Mouse (Mus musculus) bone marrow macrophage, adult 2 months (primary cell): Measurements from ENCODE around the gene Fnbp1. TPM values are rescaled to one million over a fixed set of nuclear protein-coding genes. Genes with fewer than 3 reads are reported as not detected.

Experiments
- H3K27ac ChIP-seq: 2 replicates; pipeline ENCODE4 v1.5.1; 2012; ENCODE audit warnings: low read depth, low read length; ENCODE audit not compliant: insufficient read depth
- H3K4me1 ChIP-seq: 2 replicates; pipeline ENCODE4 v1.6.1; 2012; ENCODE audit warnings: low read length; ENCODE audit not compliant: control insufficient read depth, insufficient read depth
- H3K4me3 ChIP-seq: 2 replicates; pipeline ENCODE4 v1.5.1; 2012; ENCODE audit warnings: mild to moderate bottlenecking, low read length, moderate library complexity; ENCODE audit not compliant: insufficient read depth
- CTCF ChIP-seq: IDR thresholded peaks from 2 replicates; pipeline ENCODE4 v1.5.1; 2012; ENCODE audit warnings: low read depth, mild to moderate bottlenecking, low read length, moderate library complexity
- POLR2A ChIP-seq: IDR thresholded peaks from 2 replicates; pipeline ENCODE4 v1.6.1; 2012; ENCODE audit warnings: mild to moderate bottlenecking, low read depth, low read length, borderline replicate concordance
- polyA plus RNA-seq: library from polyadenylated mRNA; stranded (reverse); fragments of >200 nt; gene quantifications from 2 replicates; pipeline ENCODE4 v1.2.4, GENCODE M21; 2012; ENCODE audit not compliant: missing spikeins, insufficient read depth, insufficient read length

Fnbp1 gene
- polyA plus RNA-seq, 1 experiment = 258 TPM

DNA sequence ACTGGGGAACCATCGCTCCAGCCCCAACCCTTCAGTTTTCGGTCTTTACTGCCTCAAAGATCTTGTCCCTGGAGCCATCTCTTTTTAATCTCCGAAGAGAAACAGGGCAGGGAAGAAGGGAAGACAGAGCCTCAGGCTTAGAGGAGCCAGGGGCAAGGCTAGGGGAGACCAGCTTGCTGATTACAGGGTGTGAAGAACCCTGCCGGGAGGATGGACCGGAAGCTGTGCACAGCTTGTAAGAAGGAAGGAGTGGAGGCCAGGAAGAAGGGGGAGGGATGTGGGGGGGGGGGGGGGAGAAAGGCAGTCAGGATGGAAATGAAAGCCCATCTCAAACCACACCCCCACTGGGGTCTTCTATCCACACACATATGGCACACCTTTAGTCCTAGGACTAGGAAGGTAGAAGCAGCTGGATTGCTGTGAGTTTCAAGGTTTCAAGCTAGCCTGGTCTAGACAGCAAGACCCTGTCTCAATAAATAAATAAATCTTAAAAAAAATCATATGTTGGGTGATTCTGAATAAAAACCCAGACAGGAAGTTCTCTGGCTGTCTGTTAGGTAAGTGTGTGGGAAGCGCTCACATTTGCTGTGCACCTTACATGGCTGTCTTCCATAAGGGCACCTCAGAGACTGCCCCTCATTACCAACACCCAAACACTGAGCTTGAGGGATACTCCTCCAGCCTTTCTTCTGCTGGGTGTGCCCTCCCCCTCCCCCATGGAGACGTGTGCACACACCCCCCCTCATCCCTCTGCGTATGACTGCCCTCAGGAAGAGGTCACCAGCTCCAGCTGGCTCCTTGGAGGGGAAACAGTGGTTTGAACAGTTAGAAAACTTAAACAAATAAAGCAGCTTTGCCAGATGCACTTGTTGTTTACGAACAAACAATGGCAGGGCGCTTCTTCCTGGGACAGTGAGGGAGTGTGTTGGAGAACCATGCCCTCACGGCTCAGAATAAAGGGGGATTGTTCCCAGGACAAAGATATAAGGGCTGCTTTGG lies 53.8 kb downstream of the Fnbp1 start:
- Histone ChIP-seq H3K4me1 (peaks cover 54% of the 10 kb centered on the region), H3K27ac (peak overlapping the region; percentile 95), H3K4me3 (peak overlapping the region; percentile 22; the same call in 1 of the 2 replicates)
- TF ChIP-seq CTCF (no peak), POLR2A (no peak)

DNA sequence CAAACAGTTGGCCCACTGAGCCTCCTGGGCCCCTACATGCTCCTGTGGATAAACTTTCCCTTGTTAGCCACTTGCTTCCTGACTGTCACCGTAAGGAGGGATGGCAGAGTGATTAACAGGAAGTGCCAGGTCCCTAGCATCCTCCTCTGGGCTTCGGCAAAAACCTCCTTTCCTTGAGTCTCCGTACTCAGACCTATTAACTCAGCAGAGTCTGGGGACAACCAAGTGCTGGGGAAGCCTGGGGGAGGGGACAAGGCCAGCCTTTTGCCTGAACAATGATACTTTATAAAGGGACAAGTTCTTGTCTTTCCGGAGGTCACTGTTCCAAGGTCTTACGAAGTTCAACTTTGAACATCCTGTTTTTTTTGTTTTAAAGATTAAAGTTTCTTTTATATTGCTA lies 54.7 kb downstream of the Fnbp1 start:
- Histone ChIP-seq H3K4me3 (no peak overlapping the region), H3K4me1 (peaks cover 63% of the 10 kb centered on the region), H3K27ac (peak overlapping the region; percentile 95)
- TF ChIP-seq CTCF (no peak), POLR2A (no peak)

DNA sequence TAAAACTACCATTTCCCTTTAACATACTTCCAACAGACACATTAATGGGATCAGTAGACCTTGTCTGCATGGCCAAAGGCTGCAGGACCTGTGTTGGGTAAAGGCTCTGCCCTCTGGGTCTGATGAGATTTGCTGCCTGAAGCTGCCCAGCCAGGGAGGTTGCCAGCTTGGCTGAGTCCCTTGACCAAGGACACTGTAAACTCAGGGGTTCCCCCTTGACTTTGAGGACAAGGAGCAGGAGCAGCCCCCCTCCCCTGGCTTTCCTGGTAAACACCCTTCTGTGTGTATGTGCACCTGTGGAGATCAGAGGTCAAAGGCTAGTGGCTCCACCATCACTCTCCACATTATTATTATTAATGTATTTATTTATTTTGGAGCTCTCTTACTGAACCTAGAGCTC lies 55.3 kb downstream of the Fnbp1 start:
- Histone ChIP-seq H3K27ac (peak overlapping the region; percentile 95), H3K4me3 (no peak overlapping the region), H3K4me1 (peaks cover 66% of the 10 kb centered on the region)
- no peak for TF ChIP-seq POLR2A
- TF ChIP-seq CTCF = no peak

DNA sequence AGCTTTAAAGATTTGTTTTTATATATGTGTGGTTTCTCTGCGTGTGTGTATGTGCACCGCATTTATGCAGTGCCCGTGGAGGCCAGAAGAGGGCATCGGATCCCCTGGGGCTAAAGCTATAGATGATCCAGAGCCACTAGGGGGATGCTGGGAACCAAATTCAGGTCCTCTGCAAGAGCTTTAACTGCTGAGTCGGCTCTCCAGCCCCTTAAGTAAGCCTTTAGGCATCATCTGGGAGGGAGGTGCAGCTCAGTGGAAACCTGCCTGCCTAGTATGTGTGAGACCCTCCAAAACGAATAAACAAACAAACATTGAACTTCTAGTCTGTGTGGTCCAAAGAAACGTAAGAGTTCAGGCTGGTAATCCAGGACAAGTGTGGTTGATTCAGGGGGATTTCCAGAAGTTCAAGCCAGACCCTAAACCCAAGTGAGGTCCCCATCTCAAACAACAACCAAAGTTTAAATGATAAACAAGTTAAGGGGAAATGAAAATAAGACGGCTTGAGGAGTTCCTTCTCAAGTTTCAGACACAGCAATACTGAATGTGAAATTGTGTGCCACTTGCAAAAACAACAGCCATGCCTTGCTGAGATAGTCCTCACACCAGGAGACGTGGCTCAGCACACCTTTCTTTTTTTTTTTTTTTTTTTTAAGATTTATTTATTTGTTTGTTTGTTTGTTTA lies 57.5 kb downstream of the Fnbp1 start:
- H3K4me1 ChIP-seq = peaks cover 65% of the 10 kb centered on the region
- TF ChIP-seq CTCF = peak; percentile 40
- TF ChIP-seq POLR2A = no peak
- no peak overlapping the region for H3K4me3 ChIP-seq
- peak overlapping the region; percentile 40 for H3K27ac ChIP-seq

DNA sequence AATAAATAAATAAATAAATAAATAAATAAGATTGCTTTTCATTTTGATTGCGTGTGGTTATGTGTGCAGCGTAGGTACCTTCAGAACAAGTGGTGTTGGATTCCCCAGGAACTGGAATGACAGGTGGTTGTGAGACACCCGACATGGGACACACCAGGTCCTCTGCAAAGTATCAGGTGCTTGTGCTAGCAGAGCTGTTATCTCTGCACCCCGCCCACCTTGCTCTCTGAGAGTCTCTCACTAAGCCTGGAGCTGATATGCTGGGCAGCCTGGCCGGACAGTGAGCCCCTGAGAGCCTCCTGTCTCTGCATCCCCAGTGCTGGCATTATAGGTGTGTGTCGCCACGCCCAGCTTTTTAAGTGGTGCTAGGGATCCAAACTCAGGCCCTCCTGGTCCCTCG lies 58.4 kb downstream of the Fnbp1 start:
- Histone ChIP-seq H3K4me3 (no peak overlapping the region), H3K27ac (peak overlapping the region; percentile 12; the same call in 1 of the 2 replicates), H3K4me1 (peaks cover 60% of the 10 kb centered on the region)
- TF ChIP-seq CTCF (no peak), POLR2A (no peak)

DNA sequence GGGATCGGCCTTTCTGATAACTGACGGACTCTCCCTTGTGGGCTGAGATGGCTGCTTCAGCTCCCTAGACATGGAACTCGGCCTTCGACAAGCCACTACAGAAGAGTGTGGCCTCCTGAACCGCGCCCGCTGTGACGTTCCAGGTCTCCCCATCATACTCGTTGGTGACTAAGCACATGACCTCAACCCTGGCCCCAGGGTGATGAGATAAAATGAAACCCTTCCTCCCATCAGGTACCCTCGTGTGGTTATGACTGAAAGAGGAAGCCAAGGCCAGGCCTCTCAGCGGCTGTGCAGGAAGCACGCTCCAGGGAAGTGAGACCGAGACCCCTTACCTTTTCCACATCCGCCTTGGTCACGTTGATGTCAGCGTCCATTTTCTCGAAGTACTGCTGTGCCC lies 59.2 kb downstream of the Fnbp1 start:
- H3K27ac ChIP-seq = peak overlapping the region; percentile 69
- no peak overlapping the region for H3K4me3 ChIP-seq
- H3K4me1 ChIP-seq = peaks cover 62% of the 10 kb centered on the region
- TF ChIP-seq CTCF (no peak), POLR2A (no peak)

DNA sequence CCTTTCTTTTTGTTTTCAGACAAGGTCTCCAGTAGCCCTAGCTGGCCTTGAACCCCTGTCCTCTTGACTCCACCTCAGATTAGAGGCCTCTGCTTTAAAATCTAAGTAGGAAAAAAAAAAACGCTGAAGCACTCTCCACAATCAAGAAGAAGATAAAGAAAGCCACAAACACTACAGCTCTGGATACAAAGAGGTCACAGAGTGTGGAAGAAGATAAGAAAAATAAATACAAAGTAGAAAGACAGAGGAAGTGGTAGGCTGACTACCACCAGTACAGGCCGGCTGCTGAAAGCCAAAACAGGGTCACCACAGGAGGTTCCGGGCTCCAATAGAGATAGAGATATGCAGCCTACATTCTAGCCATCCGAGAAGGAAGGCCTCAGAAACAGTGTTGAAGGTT lies 60.5 kb downstream of the Fnbp1 start:
- H3K4me3 ChIP-seq = no peak overlapping the region
- H3K4me1 ChIP-seq = peaks cover 56% of the 10 kb centered on the region
- no peak for TF ChIP-seq CTCF
- no peak for TF ChIP-seq POLR2A
- peak overlapping the region; percentile 34 for H3K27ac ChIP-seq

DNA sequence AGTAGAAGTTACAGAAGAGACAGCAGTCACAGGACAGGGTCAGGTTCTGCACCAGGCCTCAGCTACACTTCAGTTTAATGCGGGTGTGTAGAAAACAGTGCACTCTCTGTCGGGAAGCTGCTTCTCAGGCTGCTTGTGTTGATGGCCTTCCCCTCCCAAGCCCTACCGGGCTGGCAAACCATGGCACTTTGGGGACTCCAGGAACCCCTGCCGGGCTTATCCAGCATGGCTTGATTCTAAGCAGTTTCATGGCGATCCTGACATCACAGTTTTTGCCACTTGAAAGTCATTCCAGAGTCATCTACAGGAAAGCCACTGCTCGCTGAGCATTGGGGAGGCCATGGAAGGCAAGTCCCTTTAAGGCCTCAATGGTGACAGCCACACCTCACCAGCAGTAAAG lies 62.7 kb downstream of the Fnbp1 start:
- Histone ChIP-seq H3K4me3 (no peak overlapping the region), H3K27ac (no peak overlapping the region), H3K4me1 (peaks cover 63% of the 10 kb centered on the region)
- TF ChIP-seq CTCF (no peak), POLR2A (no peak)

DNA sequence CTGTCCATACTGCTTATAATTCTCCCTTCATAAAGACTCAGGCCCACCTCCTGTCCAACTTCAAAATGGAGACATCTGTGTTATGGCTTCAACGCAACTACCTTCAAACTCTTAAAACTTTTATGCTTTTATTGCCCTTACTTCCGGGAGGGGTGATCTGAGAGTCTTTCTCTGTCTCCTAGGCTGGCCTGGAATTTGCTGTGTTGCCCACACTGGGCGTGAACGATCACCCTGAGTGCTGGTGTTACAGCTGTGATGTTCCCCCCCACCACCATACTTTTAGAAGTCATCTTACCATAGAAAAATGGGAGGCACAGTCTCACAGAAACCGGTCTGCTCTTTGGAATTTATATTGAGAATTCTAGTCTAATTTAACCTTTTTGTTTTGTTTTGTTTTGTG lies 64.2 kb downstream of the Fnbp1 start:
- peak overlapping the region; percentile 34 for H3K4me3 ChIP-seq
- TF ChIP-seq POLR2A (no peak), CTCF (no peak)
- peaks cover 51% of the 10 kb centered on the region for H3K4me1 ChIP-seq
- peak overlapping the region; percentile 100 for H3K27ac ChIP-seq

DNA sequence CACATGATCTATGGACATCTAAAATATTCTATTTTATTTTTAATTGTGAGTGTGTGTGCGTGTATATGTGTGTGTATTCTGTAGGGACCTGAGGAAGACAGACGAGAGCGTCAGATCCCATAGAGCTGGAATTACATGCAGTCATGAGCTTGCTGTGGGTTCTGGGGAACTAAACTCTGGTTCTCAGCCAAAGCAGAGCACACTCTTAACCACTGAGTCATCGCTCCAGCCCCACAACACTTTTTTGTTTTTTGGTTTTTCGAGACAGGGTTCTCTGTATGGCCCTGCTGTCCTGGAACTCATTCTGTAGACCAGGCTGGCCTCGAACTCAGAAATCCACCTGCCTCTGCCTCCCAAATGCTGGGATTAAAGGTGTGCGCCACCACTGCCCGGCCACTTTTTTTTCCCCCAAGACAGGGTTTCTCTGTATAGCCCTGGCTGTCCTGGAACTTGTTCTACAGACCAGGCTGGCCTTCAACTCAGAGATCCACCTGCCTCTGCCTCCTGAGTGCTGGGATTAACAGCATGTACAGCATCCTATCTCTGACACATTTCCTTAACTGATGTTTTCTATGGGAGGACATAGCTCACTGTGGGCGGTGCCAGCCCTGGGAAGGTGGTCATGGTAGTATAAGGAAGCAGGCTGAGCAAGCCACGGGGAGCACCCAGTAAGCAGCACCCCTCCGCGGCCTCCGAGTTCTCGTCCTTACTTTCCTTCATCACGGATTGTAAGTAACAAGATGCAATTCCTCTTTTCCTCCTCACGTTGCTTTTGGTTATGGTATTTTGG lies 65.3 kb downstream of the Fnbp1 start:
- Histone ChIP-seq H3K27ac (peak overlapping the region; percentile 100), H3K4me1 (peaks cover 43% of the 10 kb centered on the region), H3K4me3 (peak overlapping the region; percentile 34)
- TF ChIP-seq CTCF (no peak), POLR2A (no peak)
